Mouse (Mus musculus) embryonic facial prominence, embryonic 14.5 days (tissue): ENCODE results near the gene Arid3a. TPM values are rescaled to one million over a fixed set of nuclear protein-coding genes. Genes with fewer than 3 reads are reported as not detected.
A peak's percentile ranks its signal among the peaks of the same experiment; 100 is the strongest.

Source experiments
- ATAC-seq: fragments of 200-750 bp; cut with Nextera tagmentation; 2 replicates; pipeline ENCODE4 v1.8.0; 2017; ENCODE audit warnings: low read depth, moderate number of reproducible peaks, moderate TSS enrichment
- DNase-seq: peaks from one replicate; pipeline ENCODE4 v3.0.0-alpha.2; 2015; ENCODE audit warnings: low spot score
- H3K27ac ChIP-seq: fragments of 300-500 bp; sonication (generic); replicated peaks from 2 replicates; pipeline ENCODE4 v1.5.1; 2014; ENCODE audit warnings: low read depth, mild to moderate bottlenecking, low read length, moderate library complexity
- H3K27me3 ChIP-seq: fragments of 300-500 bp; sonication (generic); replicated peaks from 2 replicates; pipeline ENCODE4 v1.6.1; 2014; ENCODE audit warnings: low read length; ENCODE audit not compliant: control insufficient read depth, insufficient read depth
- H3K36me3 ChIP-seq: fragments of 300-500 bp; sonication (generic); 2 replicates; pipeline ENCODE4 v1.6.1; 2014; ENCODE audit warnings: low read length, mixed read lengths; ENCODE audit not compliant: control insufficient read depth, insufficient read depth
- H3K4me1 ChIP-seq: fragments of 300-500 bp; sonication (generic); 2 replicates; pipeline ENCODE4 v1.6.1; 2014; ENCODE audit warnings: antibody characterized with exemption, low read length; ENCODE audit not compliant: control insufficient read depth, insufficient read depth
- H3K4me2 ChIP-seq: fragments of 300-500 bp; sonication (generic); 2 replicates; pipeline ENCODE4 v1.6.1; 2014; ENCODE audit warnings: low read depth, mild to moderate bottlenecking, low read length, moderate library complexity, mixed read lengths
- H3K4me3 ChIP-seq: fragments of 300-500 bp; sonication (generic); 2 replicates; pipeline ENCODE4 v1.5.1; 2014; ENCODE audit warnings: low read depth, mild to moderate bottlenecking, low read length
- H3K9ac ChIP-seq: fragments of 300-500 bp; sonication (generic); 2 replicates; pipeline ENCODE4 v1.6.1; 2014; ENCODE audit warnings: low read depth, mild to moderate bottlenecking, low read length, moderate library complexity, mixed read lengths
- H3K9me3 ChIP-seq: fragments of 300-500 bp; sonication (generic); 2 replicates; pipeline ENCODE4 v1.6.1; 2016; ENCODE audit warnings: low read length; ENCODE audit not compliant: control insufficient read depth
- WGBS: fragments of 180-500 bp; shearing (Covaris S2); extraction: QIAGEN DNeasy Blood & Tissue Kit; methylation state at CpG from one replicate; pipeline ENCODE4 v1.1.7; 2014; 5-methylcytosine and 5-hydroxymethylcytosine counted together
- polyA plus RNA-seq: library from polyadenylated mRNA; unstranded; fragments of >200 nt; fragmentation: Nextera tagmentation; extraction: Ambion mirVana; gene quantifications from 2 replicates; pipeline ENCODE4 v1.2.1, GENCODE M21; 2014

Arid3a gene
- polyA plus RNA-seq, 1 experiment from 2014 or later = 3.1 TPM

DNA sequence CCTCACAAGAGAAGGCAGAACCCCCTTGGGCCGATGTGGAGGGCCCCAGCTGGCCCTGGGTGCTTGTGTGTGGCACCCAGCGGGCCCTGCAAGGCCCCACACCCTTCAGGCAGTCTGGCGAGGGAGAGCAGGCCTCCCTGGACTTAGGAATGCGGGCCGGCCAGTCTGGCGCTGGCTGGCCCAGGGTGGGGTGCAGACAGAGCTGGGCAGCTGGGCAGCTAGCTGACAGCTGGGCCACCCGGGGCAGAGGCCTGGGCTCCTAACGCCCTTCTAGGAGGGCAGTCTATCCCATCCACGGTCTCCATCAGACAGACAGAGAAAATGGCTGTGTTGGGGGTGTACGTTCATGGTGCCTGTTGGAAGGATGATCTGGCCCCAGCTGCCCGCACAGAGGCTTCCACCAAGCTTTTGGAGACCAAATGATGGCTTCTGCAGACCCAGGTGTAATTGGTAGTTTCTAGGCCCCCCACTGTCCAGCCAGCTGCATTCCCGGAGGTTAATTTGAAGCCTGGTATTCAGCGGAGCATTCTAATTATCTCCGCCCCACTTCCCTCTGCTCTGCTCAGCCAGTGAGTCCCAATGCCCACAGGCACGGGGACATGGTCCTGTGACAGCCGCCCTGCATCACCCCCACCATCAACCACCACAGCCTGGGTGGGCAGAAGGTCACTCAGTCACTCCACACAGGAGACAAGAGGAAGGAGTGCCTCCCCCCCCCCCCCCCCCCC is 18.8 kb downstream of the Arid3a start:
- H3K27me3 ChIP-seq = no peaks in the 10 kb centered on the region
- H3K9ac ChIP-seq = peak overlapping the region; percentile 40; the same call in 1 of the 2 replicates
- H3K36me3 ChIP-seq = peaks cover 39% of the 10 kb centered on the region
- no peaks in the 10 kb centered on the region for H3K9me3 ChIP-seq
- H3K27ac ChIP-seq = peak overlapping the region; percentile 68
- DNase-seq (peak; percentile 85), ATAC-seq (peak; percentile 76)
- H3K4me2 ChIP-seq = peak overlapping the region; percentile 19
- peaks cover 14% of the 10 kb centered on the region for H3K4me1 ChIP-seq
- 28% methylated on average over 14 of the region's 16 CpGs for WGBS
- no peak overlapping the region for H3K4me3 ChIP-seq

DNA sequence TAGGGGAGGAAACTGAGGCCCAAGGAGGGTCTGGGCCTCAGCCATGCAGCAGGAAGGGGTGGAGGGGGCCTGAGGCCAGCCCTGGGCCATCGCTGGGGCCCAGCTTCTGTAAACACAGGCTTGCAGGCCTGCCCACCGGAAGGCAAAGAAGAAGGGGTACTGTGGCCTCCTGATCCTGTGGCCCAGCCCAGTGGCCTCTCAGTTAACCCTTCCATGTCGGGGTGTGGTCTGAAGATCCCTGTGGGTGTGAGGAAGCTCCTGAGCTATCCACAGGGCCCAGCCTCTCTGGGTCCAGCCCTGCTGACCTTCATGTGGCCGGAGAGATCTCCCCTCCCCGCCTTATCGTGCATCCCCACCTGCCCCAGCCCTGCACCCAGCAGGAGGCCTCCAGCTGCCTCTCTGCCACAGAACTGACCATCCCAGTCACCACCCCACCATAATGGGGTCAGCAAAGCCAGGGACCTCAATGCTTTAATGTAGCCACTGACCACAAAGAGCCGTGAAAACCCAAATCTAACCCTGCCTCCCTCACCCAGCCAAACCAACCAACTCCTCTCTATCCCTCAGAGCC is 20.0 kb downstream of the Arid3a start:
- Histone ChIP-seq H3K4me2 (peak overlapping the region; percentile 14; the same call in 1 of the 2 replicates), H3K27me3 (no peaks in the 10 kb centered on the region), H3K36me3 (peaks cover 43% of the 10 kb centered on the region), H3K4me3 (no peak overlapping the region), H3K9ac (no peak overlapping the region), H3K4me1 (peaks cover 14% of the 10 kb centered on the region), H3K9me3 (no peaks in the 10 kb centered on the region), H3K27ac (peak overlapping the region; percentile 52; the same call in 1 of the 2 replicates)
- peak; percentile 60 for DNase-seq
- 34% methylated on average over 4 of the region's 7 CpGs for WGBS
- ATAC-seq = no peak

DNA sequence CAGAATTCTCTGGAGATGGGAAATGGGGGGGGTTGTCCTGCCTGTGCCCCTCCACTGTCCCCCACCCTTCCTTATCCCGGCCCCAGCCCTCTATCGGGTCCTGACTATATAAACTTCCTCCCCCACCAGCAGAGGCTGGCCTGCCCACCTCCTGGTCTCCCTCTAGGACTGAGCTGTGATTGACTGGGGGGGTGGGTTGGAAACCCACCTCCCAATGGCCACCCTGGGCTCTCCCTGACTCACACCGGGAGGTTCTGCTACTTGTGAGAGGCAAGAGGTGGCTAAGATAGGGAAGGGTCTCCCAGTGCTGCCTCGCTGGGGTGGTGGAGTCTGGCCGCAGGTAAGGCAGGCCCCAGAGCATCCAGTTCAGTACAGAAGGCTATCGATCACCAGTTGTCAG is 20.7 kb downstream of the Arid3a start:
- Histone ChIP-seq H3K27me3 (no peaks in the 10 kb centered on the region), H3K27ac (no peak overlapping the region), H3K4me1 (peaks cover 14% of the 10 kb centered on the region), H3K9ac (no peak overlapping the region), H3K9me3 (no peaks in the 10 kb centered on the region), H3K4me2 (no peak overlapping the region), H3K4me3 (no peak overlapping the region), H3K36me3 (peaks cover 43% of the 10 kb centered on the region)
- no peak for ATAC-seq
- DNase-seq = no peak
- WGBS = 76% methylated on average over 6 of the region's 6 CpGs

DNA sequence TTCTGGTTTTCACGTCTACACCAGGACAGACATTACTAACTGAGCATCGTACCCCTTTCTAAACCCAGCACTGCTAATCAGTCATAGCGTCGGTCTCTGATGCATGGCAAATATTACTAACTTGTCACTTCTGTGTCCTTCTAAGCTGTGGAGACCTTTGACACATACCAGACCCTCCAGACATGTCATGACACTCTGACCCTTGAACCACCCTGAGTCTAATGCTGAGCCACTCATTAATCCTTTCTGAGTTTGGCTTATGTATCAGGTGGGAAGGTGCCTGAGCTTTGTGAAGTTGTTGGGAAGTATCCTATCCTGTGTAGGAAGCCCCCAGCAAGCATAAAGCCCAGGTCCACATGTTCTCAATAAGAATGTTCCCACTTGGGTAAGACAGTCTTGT is 23.0 kb downstream of the Arid3a start:
- H3K4me1 ChIP-seq = peaks cover 12% of the 10 kb centered on the region
- H3K27me3 ChIP-seq = no peaks in the 10 kb centered on the region
- no peak overlapping the region for H3K9ac ChIP-seq
- H3K27ac ChIP-seq = no peak overlapping the region
- DNase-seq (no peak), ATAC-seq (no peak)
- no peak overlapping the region for H3K4me3 ChIP-seq
- H3K36me3 ChIP-seq = peaks cover 49% of the 10 kb centered on the region
- no peak overlapping the region for H3K4me2 ChIP-seq
- WGBS = 86% methylated on average over 4 of the region's 4 CpGs
- H3K9me3 ChIP-seq = no peaks in the 10 kb centered on the region

DNA sequence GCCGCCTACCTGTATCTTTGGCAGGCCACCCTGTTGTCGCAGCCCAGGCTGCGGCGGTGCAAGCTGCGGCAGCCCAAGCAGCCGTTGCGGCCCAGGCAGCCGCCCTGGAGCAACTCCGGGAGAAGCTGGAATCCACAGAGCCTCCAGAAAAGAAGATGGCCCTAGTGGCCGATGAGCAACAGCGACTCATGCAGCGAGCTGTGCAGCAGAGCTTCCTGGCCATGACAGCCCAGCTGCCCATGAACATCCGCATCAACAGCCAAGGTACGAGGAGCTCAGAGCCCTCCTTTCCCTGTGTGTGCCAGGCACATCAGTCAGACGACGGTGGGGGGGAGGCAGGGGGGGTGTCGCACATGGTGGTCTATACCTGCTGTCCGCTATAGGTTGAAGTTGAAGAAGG is 23.8 kb downstream of the Arid3a start:
- peaks cover 49% of the 10 kb centered on the region for H3K36me3 ChIP-seq
- H3K27me3 ChIP-seq = no peaks in the 10 kb centered on the region
- H3K4me1 ChIP-seq = peaks cover 5% of the 10 kb centered on the region; the same call in 1 of the 2 replicates
- H3K9ac ChIP-seq = no peak overlapping the region
- no peak overlapping the region for H3K4me3 ChIP-seq
- no peaks in the 10 kb centered on the region for H3K9me3 ChIP-seq
- DNase-seq = no peak
- no peak overlapping the region for H3K4me2 ChIP-seq
- no peak overlapping the region for H3K27ac ChIP-seq
- no peak for ATAC-seq
- WGBS = 84% methylated on average over 18 of the region's 18 CpGs

DNA sequence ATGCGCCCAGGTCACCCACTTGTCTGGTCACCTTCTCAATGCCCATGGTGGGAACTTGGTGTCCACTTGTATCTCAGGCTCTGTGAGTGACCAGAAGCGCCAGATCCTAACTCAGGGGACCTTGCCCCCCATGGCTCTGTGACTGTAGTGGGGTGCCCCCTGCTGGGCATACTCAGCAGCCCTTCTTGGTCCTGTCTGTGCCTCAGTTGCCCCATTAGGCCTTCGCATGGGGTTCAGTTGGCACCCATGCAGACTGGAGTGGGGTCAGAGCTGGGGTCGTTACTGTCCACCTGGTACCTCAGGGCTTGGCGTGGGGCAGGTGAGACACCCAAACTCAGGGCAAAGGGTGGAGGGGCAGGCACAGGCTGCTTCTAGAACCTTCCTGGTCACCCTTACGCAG is 27.1 kb downstream of the Arid3a start:
- no peaks in the 10 kb centered on the region for H3K9me3 ChIP-seq
- no peak overlapping the region for H3K9ac ChIP-seq
- H3K4me2 ChIP-seq = no peak overlapping the region
- no peaks in the 10 kb centered on the region for H3K4me1 ChIP-seq
- 91% methylated on average over 6 of the region's 6 CpGs for WGBS
- no peak overlapping the region for H3K27ac ChIP-seq
- H3K27me3 ChIP-seq = no peaks in the 10 kb centered on the region
- DNase-seq (no peak), ATAC-seq (no peak)
- peaks cover 37% of the 10 kb centered on the region for H3K36me3 ChIP-seq
- no peak overlapping the region for H3K4me3 ChIP-seq

DNA sequence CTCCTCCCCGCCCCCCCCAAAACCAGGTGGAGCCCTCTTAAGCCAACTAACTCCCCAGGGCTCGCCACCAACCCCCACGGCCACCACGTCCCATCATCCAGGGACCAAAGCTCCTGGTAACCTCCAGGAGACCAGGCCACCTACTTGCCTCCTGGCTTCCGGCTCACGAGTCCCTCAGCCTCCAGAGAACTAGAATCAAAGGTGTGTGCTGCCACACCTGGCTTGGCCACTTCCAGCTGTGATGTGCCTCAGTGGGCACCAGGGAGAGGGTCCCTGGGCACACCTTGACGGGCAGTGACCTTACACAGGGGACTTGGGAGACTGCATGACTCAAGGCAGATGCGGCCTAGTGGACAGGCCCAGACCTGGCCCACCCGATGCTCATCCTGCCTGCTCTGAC is 28.8 kb downstream of the Arid3a start:
- WGBS = 77% methylated on average over 9 of the region's 9 CpGs

DNA sequence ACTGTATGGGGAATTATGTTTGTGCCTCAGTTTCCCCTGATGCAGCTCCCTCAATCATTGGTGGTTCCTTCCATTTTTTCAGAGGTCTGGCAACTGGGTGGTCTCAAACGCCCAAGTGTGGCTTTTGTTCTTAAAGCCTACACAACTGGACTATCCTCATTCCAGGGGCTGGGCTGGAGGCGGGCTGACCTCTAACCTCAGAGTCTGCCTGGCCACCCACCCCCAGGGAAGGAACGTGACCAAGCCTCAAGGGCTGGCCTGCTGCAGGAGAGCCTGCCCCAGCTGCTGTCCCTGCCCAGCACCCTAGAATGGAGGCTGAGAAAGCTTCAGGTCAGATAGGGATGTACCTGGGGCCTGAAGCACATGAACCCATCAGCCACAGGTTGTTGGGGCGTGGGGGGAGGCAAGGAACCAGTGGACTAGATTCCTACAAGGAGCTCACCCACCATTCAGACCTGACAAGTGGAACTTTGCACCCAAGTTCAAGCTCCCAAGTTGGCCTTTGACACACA is 29.9 kb downstream of the Arid3a start:
- Histone ChIP-seq H3K4me3 (no peak overlapping the region), H3K27ac (no peak overlapping the region), H3K4me2 (no peak overlapping the region), H3K4me1 (peaks cover 6% of the 10 kb centered on the region), H3K9me3 (no peaks in the 10 kb centered on the region), H3K27me3 (no peaks in the 10 kb centered on the region), H3K9ac (no peak overlapping the region), H3K36me3 (peaks cover 9% of the 10 kb centered on the region)
- ATAC-seq (no peak), DNase-seq (no peak)
- 12% methylated on average over 4 of the region's 4 CpGs for WGBS

More for the DNA sequence above, 28.8 kb downstream of the Arid3a start:
- Histone ChIP-seq H3K4me1 (peaks cover 1% of the 10 kb centered on the region; the same call in 1 of the 2 replicates), H3K4me2 (no peak overlapping the region), H3K9me3 (no peaks in the 10 kb centered on the region), H3K27ac (no peak overlapping the region), H3K27me3 (no peaks in the 10 kb centered on the region), H3K9ac (peak overlapping the region; percentile 30; the same call in 1 of the 2 replicates), H3K36me3 (peaks cover 19% of the 10 kb centered on the region), H3K4me3 (no peak overlapping the region)
- no peak for ATAC-seq
- no peak for DNase-seq
